ENCODE assay signal across 7 mouse cellular contexts in the genomic region with DNA sequence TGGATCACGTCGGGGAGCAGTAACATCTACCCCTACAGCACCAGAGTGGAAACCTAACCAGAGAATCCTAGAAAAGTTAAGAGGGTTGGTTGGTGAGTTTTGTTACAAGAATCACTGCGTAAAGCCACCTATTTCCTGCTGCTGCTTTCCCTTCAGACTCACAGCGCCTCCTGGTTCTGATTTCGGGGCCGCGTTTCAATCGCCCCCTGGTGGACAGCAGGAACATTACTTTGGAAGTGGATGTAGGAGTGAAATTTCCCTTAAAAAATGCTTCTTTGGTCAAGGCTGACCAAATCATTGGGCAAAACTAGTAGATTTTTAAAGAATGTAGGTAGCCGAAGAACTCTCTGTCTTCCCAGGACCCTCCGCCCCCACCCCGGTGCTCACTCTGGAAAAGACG.
DNase-seq lines count a peak whose midpoint lies in the region; ATAC-seq lines count a peak whose summit lies in the region.

No protein-coding gene starts in this region.

- no peak overlapping the region for H3K9ac ChIP-seq in forebrain, embryonic 15.5 days (replicated peaks)
- no peak overlapping the region for H3K9ac ChIP-seq in hindbrain, embryonic 15.5 days

- H3K9me3 ChIP-seq in forebrain, embryonic 15.5 days = no peaks in the 10 kb centered on the region
- no peaks in the 10 kb centered on the region for H3K9me3 ChIP-seq in hindbrain, embryonic 15.5 days
- H3K9me3 ChIP-seq in midbrain, embryonic 10.5 days (replicated peaks) = no peaks in the 10 kb centered on the region

- no peaks in the 10 kb centered on the region for H3K36me3 ChIP-seq in forebrain, embryonic 15.5 days
- H3K36me3 ChIP-seq in hindbrain, embryonic 15.5 days = no peaks in the 10 kb centered on the region
- no peaks in the 10 kb centered on the region for H3K36me3 ChIP-seq in midbrain, embryonic 10.5 days

- no peak overlapping the region for H3K4me3 ChIP-seq in forebrain, embryonic 15.5 days
- H3K4me3 ChIP-seq in hindbrain, embryonic 15.5 days = no peak overlapping the region
- H3K4me3 ChIP-seq in midbrain, embryonic 10.5 days = no peak overlapping the region

- H3K27ac ChIP-seq in forebrain, embryonic 15.5 days (replicated peaks) = no peak overlapping the region
- H3K27ac ChIP-seq in hindbrain, embryonic 15.5 days (replicated peaks) = no peak overlapping the region
- H3K27ac ChIP-seq in midbrain, embryonic 10.5 days (replicated peaks) = no peak overlapping the region

- ATAC-seq in forebrain, embryonic 15.5 days (replicated peaks) = peak; percentile 26; the same call in 1 of the 2 replicates
- no peak for ATAC-seq in hindbrain, embryonic 15.5 days (ENCODE audit: low FRiP score, low read depth)

- H3K27me3 ChIP-seq in forebrain, embryonic 15.5 days = no peaks in the 10 kb centered on the region
- H3K27me3 ChIP-seq in hindbrain, embryonic 15.5 days = no peaks in the 10 kb centered on the region
- H3K27me3 ChIP-seq in midbrain, embryonic 10.5 days (ENCODE audit: low read depth, poor library complexity, severe bottlenecking) = peaks cover 22% of the 10 kb centered on the region

- peak; percentile 36 for DNase-seq in WW6 (ENCODE audit: low read depth, low spot score)
- DNase-seq in cerebellum, adult 11-12 months = peak; percentile 58
- DNase-seq in left cerebral cortex, adult 18-20 months (ENCODE audit: low spot score in 2 of 2) = peak; percentile 72 to 74
- DNase-seq in midbrain, embryonic 10.5 days (ENCODE audit: low spot score) = peak; percentile 63
- DNase-seq in right cerebral cortex, postnatal 25 days = peak; percentile 43

- 22% methylated on average over 12 of the region's 12 CpGs for whole genome bisulfite sequencing in forebrain, embryonic 15.5 days
- WGBS in hindbrain, embryonic 15.5 days = 26% methylated on average over 12 of the region's 12 CpGs
- WGBS in midbrain, embryonic 10.5 days = 26% methylated on average over 12 of the region's 12 CpGs

- H3K4me1 ChIP-seq in forebrain, embryonic 15.5 days = peaks cover 8% of the 10 kb centered on the region
- no peaks in the 10 kb centered on the region for H3K4me1 ChIP-seq in hindbrain, embryonic 15.5 days (replicated peaks)
- H3K4me1 ChIP-seq in midbrain, embryonic 10.5 days = peaks cover 33% of the 10 kb centered on the region

- no peak overlapping the region for H3K4me2 ChIP-seq in forebrain, embryonic 15.5 days (replicated peaks)
- peak overlapping the region; percentile 22; the same call in 1 of the 2 replicates for H3K4me2 ChIP-seq in hindbrain, embryonic 15.5 days
